Comparison of ENCODE assay signal across 15 mouse cellular contexts in genomic region chr3:26874706-26875105, GRCm38 (mm10).
DNase-seq lines count a peak whose midpoint lies in the region; ATAC-seq and TF ChIP-seq lines count a peak whose summit lies in the region.
"Had no signal": no experiment of that assay in that cellular context is flagged by ENCODE, and none has a peak within 500 bp of the region (broad histone marks: within the 10 kb centered on the region; RNA-seq: fewer than 3 reads in every experiment).

No protein-coding gene starts in this region.

- peak; percentile 68 for DNase-seq in forebrain, embryonic 14.5 days (ENCODE audit: low spot score)
- no peak for DNase-seq in forebrain, embryonic 11.5 days (ENCODE audit: low spot score)
- DNase-seq in layer of hippocampus, postnatal 14 days (ENCODE audit: low spot score in 2 of 2): peak; percentile 22 to 75
- DNase-seq in layer of hippocampus, adult 9-10 months (ENCODE audit: low spot score): no peak
- peak; percentile 78 for DNase-seq in brain, embryonic 14.5 days (ENCODE audit: low read depth)
- DNase-seq in cerebellum, postnatal 36 days: peak; percentile 7 to 9
- no peak for DNase-seq in neural tube, embryonic 10.5 days (ENCODE audit: extremely low spot score, low spot score)
- no peak for DNase-seq in kidney, adult 9 months
- DNase-seq: kidney, postnatal 14 days had no signal

- ATAC-seq in forebrain, embryonic 14.5 days: peak; percentile 57; the same call in 1 of the 2 replicates
- no peak for ATAC-seq in forebrain, embryonic 11.5 days (replicated peaks; ENCODE audit: low FRiP score)
- ATAC-seq: intestine, postnatal 0 days; Patski had no signal

- no peaks in the 10 kb centered on the region for H3K27me3 ChIP-seq in forebrain, embryonic 14.5 days (replicated peaks; ENCODE audit: control insufficient read depth, insufficient read depth, low read length)
- no peaks in the 10 kb centered on the region for H3K27me3 ChIP-seq in forebrain, embryonic 11.5 days (ENCODE audit: control insufficient read depth, insufficient read depth, low read length)
- H3K27me3 ChIP-seq: embryonic facial prominence, embryonic 13.5 days; limb, embryonic 13.5 days; liver, embryonic 15.5 days; stomach, embryonic 15.5 days had no signal

- no peak overlapping the region for H3K4me2 ChIP-seq in forebrain, embryonic 14.5 days (ENCODE audit: low read length)
- H3K4me2 ChIP-seq in forebrain, embryonic 11.5 days (ENCODE audit: low read depth, low read length, severe bottlenecking): no peak overlapping the region
- H3K4me2 ChIP-seq: embryonic facial prominence, embryonic 13.5 days; limb, embryonic 13.5 days; liver, embryonic 15.5 days; stomach, embryonic 15.5 days had no signal

- 75% methylated on average over 2 of the region's 2 CpGs for WGBS in forebrain, embryonic 14.5 days
- 89% methylated on average over 2 of the region's 2 CpGs for WGBS in forebrain, embryonic 11.5 days

- H3K4me3 ChIP-seq in forebrain, embryonic 14.5 days (ENCODE audit: low read depth, low read length): no peak overlapping the region
- H3K4me3 ChIP-seq in forebrain, embryonic 11.5 days (ENCODE audit: low read depth, low read length): no peak overlapping the region
- H3K4me3 ChIP-seq: embryonic facial prominence, embryonic 13.5 days; limb, embryonic 13.5 days; liver, embryonic 15.5 days; stomach, embryonic 15.5 days had no signal

- peak overlapping the region; percentile 48; the same call in 1 of the 2 replicates for H3K27ac ChIP-seq in forebrain, embryonic 14.5 days (ENCODE audit: low read depth, low read length)
- H3K27ac ChIP-seq in forebrain, embryonic 11.5 days (ENCODE audit: low read depth, low read length): no peak overlapping the region
- H3K27ac ChIP-seq: embryonic facial prominence, embryonic 13.5 days; limb, embryonic 13.5 days; liver, embryonic 15.5 days; stomach, embryonic 15.5 days had no signal

- H3K4me1 ChIP-seq in forebrain, embryonic 14.5 days (ENCODE audit: control insufficient read depth, insufficient read depth, low read length): no peaks in the 10 kb centered on the region
- H3K4me1 ChIP-seq in forebrain, embryonic 11.5 days (replicated peaks; ENCODE audit: control insufficient read depth, insufficient read depth, low read length): no peaks in the 10 kb centered on the region
- H3K4me1 ChIP-seq: embryonic facial prominence, embryonic 13.5 days; limb, embryonic 13.5 days; liver, embryonic 15.5 days; stomach, embryonic 15.5 days had no signal

- no peak for TF ChIP-seq POLR2A in brain, embryonic 14.5 days (IDR thresholded peaks at IDR 0.05; ENCODE audit: borderline replicate concordance, extremely low read depth, insufficient read depth, insufficient read length, poor library complexity, severe bottlenecking)

- no peak overlapping the region for H3K9ac ChIP-seq in forebrain, embryonic 14.5 days (ENCODE audit: low read length)
- H3K9ac ChIP-seq in forebrain, embryonic 11.5 days (ENCODE audit: low read length): no peak overlapping the region
- H3K9ac ChIP-seq: embryonic facial prominence, embryonic 13.5 days; limb, embryonic 13.5 days; liver, embryonic 15.5 days; stomach, embryonic 15.5 days had no signal

- no peaks in the 10 kb centered on the region for H3K36me3 ChIP-seq in forebrain, embryonic 14.5 days (ENCODE audit: control insufficient read depth, insufficient read depth, low read length)
- no peaks in the 10 kb centered on the region for H3K36me3 ChIP-seq in forebrain, embryonic 11.5 days (ENCODE audit: control insufficient read depth, insufficient read depth, low read length)
- H3K36me3 ChIP-seq: embryonic facial prominence, embryonic 13.5 days; limb, embryonic 13.5 days; liver, embryonic 15.5 days; stomach, embryonic 15.5 days had no signal

- TF ChIP-seq CTCF in brain, embryonic 14.5 days (IDR thresholded peaks at IDR 0.05; ENCODE audit: borderline replicate concordance, extremely low read depth, insufficient read depth, insufficient read length): no peak

- H3K9me3 ChIP-seq in forebrain, embryonic 14.5 days (replicated peaks; ENCODE audit: control insufficient read depth, low read length): no peaks in the 10 kb centered on the region
- no peaks in the 10 kb centered on the region for H3K9me3 ChIP-seq in forebrain, embryonic 11.5 days (ENCODE audit: control insufficient read depth, low read length)
- H3K9me3 ChIP-seq: embryonic facial prominence, embryonic 13.5 days; limb, embryonic 13.5 days; liver, embryonic 15.5 days; stomach, embryonic 15.5 days had no signal

Comparison
In these comparisons a context has a peak if more than half of its experiments do, and no peak if none do; other contexts are left out.
1. DNase-seq: peak in forebrain, embryonic 14.5 days (single experiment), layer of hippocampus, postnatal 14 days (2 of 2), brain, embryonic 14.5 days (single experiment) and cerebellum, postnatal 36 days (2 of 2); none in forebrain, embryonic 11.5 days (single experiment), layer of hippocampus, adult 9-10 months (single experiment), neural tube, embryonic 10.5 days (single experiment) and kidney, adult 9 months (single experiment).